Mouse (Mus musculus) mesoderm, embryonic 11.5 days (tissue): ENCODE results near the gene Tgds.
"Not testable (repeated sequence)": the region's sequence is repeated elsewhere in the genome, so short reads cannot be mapped to it uniquely, and the experiment has no call there.

Source experiments
- DNase-seq: peaks from one replicate; pipeline ENCODE4 v3.0.0-alpha.2; 2012; ENCODE audit warnings: low read depth, low spot score

The Tgds gene

DNA sequence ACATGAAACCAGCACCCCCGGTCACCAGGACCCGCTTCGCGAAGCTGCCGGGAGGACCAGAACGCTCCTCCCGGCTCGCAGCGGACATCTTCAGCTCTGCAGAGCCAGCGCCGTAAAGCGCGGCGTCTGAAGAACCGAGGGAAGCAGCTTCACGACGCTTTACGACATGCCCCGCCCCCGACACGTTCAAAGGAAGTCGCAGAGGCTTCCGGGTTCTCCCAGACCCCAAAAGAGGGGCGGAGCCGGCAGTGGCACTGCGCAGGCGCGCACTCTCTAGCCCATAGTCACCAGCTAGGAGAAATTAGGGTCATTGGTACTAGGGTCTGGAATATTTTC is at the start of gene Tgds:
Tgds (minus strand) TSS at position 114 of the 336 bp plus-strand sequence.
- DNase-seq = peak; percentile 100

- DNase-seq = peak; percentile 48
These were observed 48.2 kb upstream of the Tgds start for GRCm38 (mm10) chr14:118180711-118181177.

DNA sequence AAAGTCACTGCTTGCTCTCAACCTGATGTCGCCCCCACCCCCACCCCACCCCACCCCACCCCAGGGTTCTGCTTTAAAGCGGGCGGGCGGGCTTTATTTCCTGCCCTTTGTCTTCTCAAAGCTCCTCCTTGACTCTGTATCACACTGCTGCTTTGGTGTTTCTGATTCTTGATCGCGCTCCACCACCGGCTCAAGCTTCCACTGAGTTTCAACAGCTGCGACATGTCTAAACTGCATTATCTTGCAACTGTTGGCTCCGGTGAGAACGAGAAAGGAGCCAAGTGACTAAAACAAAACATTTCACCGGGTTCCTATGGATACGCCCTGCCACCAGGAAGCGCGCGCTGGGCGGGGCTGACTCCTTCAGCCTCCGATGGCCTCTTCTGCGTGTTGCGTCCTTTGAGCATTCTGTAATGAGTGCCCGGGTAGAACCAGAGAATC is 47.6 kb upstream of the Tgds start:
- DNase-seq = peak; percentile 73

DNA sequence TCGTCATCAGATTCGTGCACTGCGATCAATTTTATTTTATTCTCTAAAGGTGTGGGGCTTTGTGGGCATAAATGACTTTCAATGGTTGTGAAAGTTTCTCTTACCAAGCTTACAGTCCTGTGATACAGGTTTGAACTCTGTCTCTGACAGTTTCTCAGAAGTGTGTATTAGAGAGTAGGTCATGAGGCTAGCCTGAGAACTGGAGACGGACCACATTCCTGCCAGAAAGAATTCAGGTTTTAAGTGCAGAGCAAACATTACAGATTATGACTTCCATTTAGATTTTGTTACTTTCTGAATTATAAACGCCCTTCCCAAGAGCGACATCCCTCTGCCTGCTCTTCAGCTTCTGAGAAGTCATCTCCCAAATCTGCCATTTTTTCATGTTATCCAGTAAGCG is 47.1 kb upstream of the Tgds start:
- DNase-seq = peak; percentile 9

- no peak for DNase-seq
These were observed 46.7 kb upstream of the Tgds start for GRCm38 (mm10) chr14:118179251-118179650.

- no peak for DNase-seq
These were observed 43.1 kb upstream of the Tgds start for GRCm38 (mm10) chr14:118175694-118176085.

DNA sequence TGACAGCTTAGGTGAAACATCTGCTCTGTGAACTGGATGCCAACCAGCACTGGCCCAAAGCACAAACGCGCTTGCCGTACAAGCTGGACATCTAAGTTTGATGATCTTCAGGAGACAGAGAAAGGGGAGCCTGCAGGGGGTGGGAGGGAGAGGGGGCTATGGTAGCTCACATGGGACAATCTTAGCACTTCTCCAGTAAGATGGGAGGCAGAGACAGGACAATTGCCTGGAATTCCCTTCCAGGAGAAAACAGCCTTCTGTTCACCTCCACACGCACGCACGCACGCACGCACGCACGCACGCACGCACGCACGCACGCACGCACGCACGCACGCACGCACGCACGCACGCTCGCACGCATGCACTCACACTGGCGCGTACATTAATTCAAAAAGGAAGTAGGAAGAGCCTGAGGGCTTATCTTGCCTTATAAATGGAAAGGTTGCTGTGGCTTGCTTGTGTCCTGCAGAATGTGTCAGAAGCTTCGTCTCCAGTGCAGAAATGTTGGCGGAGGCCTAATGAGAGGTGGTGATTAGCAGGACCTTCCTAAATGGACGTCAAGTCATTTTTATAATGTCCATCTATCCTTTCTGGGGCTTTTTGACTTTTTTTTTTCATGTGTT is 42.6 kb upstream of the Tgds start:
- DNase-seq = no peak

GRCm38 (mm10) chr14:118173590-118174203 is 41.1 kb upstream of the Tgds start:
- DNase-seq = no peak

GRCm38 (mm10) chr14:118168776-118169175 is 36.2 kb upstream of the Tgds start:
- no peak for DNase-seq

GRCm38 (mm10) chr14:118162640-118163039 is 30.1 kb upstream of the Tgds start:
- DNase-seq = no peak

DNA sequence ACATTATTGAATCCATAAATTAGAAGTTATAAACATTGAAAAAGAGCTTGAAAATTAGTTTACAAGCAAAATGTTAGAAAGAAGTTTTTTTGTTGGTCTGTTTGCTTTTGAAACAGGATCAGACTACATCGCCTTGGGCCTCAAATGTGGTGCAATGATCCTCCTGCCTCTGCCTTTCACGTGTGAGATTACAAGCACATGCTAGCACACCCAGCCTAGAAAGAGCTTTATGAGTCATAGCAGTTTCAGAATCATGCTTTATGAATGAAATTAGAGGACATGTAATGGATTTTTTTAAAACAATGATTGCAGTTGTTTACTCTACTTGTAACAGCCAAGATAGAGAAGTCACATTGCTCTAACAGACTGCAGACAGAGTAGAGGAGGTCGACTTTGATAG is 29.2 kb upstream of the Tgds start:
- DNase-seq = no peak

DNA sequence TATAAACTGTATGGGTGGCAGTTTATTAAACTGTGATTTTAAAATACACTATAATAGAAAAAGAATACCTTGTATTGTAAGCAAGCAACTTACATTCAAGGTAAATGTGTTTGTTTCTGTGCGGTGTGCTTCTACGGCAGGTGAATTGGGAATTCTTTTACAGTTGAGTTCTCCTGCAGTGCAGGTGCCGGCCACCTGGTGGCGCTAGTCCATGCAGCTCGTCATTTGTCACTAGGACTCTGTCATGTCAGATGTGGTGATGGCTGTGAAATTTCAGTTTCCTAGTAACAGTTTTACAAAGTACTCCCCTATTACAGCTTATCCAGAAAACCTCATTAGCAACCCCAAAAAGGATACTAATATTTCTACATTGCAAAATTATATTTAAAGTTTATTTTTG is 24.6 kb upstream of the Tgds start:
- peak; percentile 49 for DNase-seq

GRCm38 (mm10) chr14:118156740-118157139 is 24.2 kb upstream of the Tgds start:
- DNase-seq = no peak

- not testable (repeated sequence) for DNase-seq
These were observed 23.5 kb upstream of the Tgds start for GRCm38 (mm10) chr14:118156056-118156455.

GRCm38 (mm10) chr14:118152294-118152651 is 19.7 kb upstream of the Tgds start:
- DNase-seq = no peak

DNA sequence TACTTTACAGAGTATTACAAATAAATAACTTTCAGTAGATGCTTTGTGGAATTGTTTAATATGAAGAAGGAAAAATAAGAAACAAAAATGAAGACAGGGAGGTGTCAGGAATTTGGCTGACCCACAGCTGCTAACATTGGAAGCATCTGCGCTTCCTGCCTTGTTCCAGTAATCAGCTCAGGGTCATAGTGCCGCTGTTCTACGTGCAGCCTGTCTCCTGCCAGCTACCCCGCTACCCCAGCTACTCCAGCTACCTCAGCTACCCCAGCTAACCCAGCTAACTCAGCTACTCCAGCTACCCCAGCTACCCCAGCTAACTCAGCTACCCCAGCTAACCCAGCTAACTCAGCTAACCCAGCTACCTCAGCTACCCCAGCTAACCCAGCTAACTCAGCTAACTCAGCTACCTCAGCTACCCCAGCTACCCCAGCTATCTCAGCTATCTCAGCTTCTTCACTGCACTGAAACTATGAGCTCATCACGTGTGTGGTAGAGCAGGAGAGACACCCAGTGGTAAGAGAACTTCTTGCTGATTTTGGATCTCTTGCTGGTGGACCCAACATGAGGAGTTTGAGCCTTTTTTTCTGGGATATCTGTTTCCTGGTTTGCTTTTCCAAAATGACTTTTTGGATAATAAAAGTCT is 19.2 kb upstream of the Tgds start:
- DNase-seq = peak; percentile 26

- no peak for DNase-seq
These were observed 18.3 kb upstream of the Tgds start for GRCm38 (mm10) chr14:118150656-118151551.

- no peak for DNase-seq
These were observed 16.0 kb upstream of the Tgds start for GRCm38 (mm10) chr14:118148554-118148953.

DNA sequence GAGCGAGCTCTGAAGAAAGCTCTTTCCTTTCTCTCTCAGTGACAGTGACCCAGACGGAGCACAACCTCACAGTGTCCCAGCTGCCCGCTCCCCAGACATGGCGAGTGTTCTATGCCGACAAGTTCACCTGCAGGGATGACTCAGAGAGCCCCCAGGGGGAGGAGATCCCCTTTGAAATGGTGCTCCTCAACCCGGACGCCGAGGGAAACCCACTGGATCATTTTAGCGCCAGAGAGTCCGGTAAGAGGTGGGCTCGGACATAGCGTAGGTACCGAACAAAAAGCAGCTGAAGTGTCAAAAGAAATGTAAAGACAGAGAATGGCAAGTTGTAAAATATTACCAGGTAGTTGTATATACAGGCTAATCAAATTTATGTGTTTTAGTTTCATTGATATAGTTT is 15.5 kb upstream of the Tgds start:
- no peak for DNase-seq

- no peak for DNase-seq
These were observed 9.7 kb upstream of the Tgds start for GRCm38 (mm10) chr14:118142283-118142682.

- peak; percentile 18 for DNase-seq
These were observed 4.9 kb upstream of the Tgds start for GRCm38 (mm10) chr14:118137487-118137886.
